Comparison of ENCODE assay signal across 31 mouse cellular contexts in the genomic region with DNA sequence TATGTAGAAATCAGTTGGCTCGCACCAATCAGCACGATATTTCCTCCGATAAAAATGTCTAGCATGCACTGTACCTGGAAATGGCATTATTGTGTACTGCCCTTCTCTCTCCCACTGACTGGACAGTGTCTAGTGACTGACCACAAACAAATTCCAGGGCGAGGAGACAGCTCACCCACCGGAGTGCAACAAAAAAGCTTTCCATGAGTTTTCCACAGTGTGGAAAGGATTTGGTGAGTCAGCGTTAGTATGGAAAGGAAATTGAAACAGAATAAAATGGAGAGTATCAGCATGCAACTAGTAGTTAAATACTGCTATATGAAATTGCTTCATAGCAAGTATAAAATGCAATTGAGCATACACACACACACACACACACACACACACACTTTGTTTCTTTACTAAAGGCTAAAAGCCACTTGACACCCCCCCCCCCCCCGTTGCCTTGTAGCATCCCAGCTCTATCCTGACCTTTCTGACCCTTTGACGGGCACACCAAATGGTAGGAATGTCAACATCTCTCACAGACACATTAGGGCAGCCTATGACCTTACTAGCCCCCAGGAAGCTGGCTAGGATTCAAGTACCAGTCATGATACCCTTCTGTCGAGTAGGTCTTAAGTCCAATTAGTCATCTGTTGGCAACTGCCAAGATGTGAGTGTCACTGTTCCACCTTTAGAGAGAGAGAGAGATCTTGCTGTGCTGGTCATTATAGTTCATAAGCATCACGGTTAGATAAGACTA.
DNase-seq lines count a peak whose midpoint lies in the region; TF ChIP-seq lines count a peak whose summit lies in the region.
"Had no signal": no experiment of that assay in that cellular context is flagged by ENCODE, and none has a peak within 500 bp of the region (broad histone marks: within the 10 kb centered on the region; RNA-seq: fewer than 3 reads in every experiment).

No protein-coding gene starts in this region.

- TF ChIP-seq POLR2A in embryonic fibroblast, embryonic 13.5 days (IDR thresholded peaks at IDR 0.05; ENCODE audit: low read depth, low read length): no peak

- H3K27ac ChIP-seq in embryonic fibroblast, embryonic 13.5 days (ENCODE audit: insufficient read depth, low read length): peak overlapping the region; percentile 23
- no peak overlapping the region for H3K27ac ChIP-seq in forebrain, embryonic 10.5 days
- H3K27ac ChIP-seq: forebrain, embryonic 15.5 days; gastrocnemius, adult 2 months; heart, adult 2 months; hindbrain, embryonic 12.5 days; hindbrain, postnatal 0 days; intestine, embryonic 15.5 days; limb, embryonic 10.5 days; limb, embryonic 15.5 days; liver, embryonic 14.5 days; macrophage; midbrain, embryonic 15.5 days; neural tube, embryonic 12.5 days; stomach, embryonic 15.5 days had no signal

- WGBS in forebrain, embryonic 10.5 days: 83% methylated on average over 10 of the region's 10 CpGs

- H3K36me3 ChIP-seq in forebrain, embryonic 10.5 days (replicated peaks): no peaks in the 10 kb centered on the region
- H3K36me3 ChIP-seq: forebrain, embryonic 15.5 days; G1E; hindbrain, embryonic 12.5 days; intestine, embryonic 15.5 days; limb, embryonic 10.5 days; limb, embryonic 15.5 days; midbrain, embryonic 15.5 days; neural tube, embryonic 12.5 days; stomach, embryonic 15.5 days had no signal

- peaks cover 2% of the 10 kb centered on the region; the same call in 1 of the 2 replicates for H3K4me1 ChIP-seq in embryonic fibroblast, embryonic 13.5 days (ENCODE audit: control insufficient read depth, insufficient read depth, low read length)
- peaks cover 4% of the 10 kb centered on the region; the same call in 1 of the 2 replicates for H3K4me1 ChIP-seq in forebrain, embryonic 10.5 days
- H3K4me1 ChIP-seq: forebrain, embryonic 15.5 days; intestine, embryonic 15.5 days; limb, embryonic 10.5 days; stomach, embryonic 15.5 days had no signal

- H3K4me3 ChIP-seq in embryonic fibroblast, embryonic 13.5 days (ENCODE audit: insufficient read depth, low read length): no peak overlapping the region
- H3K4me3 ChIP-seq in forebrain, embryonic 10.5 days: no peak overlapping the region
- H3K4me3 ChIP-seq: forebrain, embryonic 15.5 days; gastrocnemius, adult 2 months; heart, adult 2 months; hindbrain, embryonic 12.5 days; intestine, embryonic 15.5 days; limb, embryonic 10.5 days; limb, embryonic 15.5 days; midbrain, embryonic 15.5 days; neural tube, embryonic 12.5 days; stomach, embryonic 15.5 days had no signal

- TF ChIP-seq CTCF in embryonic fibroblast, embryonic 13.5 days (IDR thresholded peaks at IDR 0.05; ENCODE audit: borderline replicate concordance, insufficient read depth, low read length): no peak

- H3K9me3 ChIP-seq in forebrain, embryonic 10.5 days: no peaks in the 10 kb centered on the region
- H3K9me3 ChIP-seq: forebrain, embryonic 15.5 days; G1E; hindbrain, embryonic 12.5 days; intestine, embryonic 15.5 days; limb, embryonic 10.5 days; limb, embryonic 15.5 days; midbrain, embryonic 15.5 days; neural tube, embryonic 12.5 days; stomach, embryonic 15.5 days had no signal

- no peaks in the 10 kb centered on the region for H3K27me3 ChIP-seq in forebrain, embryonic 10.5 days (ENCODE audit: poor library complexity, severe bottlenecking)
- H3K27me3 ChIP-seq: forebrain, embryonic 15.5 days; hindbrain, embryonic 12.5 days; intestine, embryonic 15.5 days; limb, embryonic 15.5 days; midbrain, embryonic 15.5 days; neural tube, embryonic 12.5 days; stomach, embryonic 15.5 days had no signal

- peak; percentile 61 for DNase-seq in heart, adult 11 months
- DNase-seq in heart, postnatal 4 days: no peak
- peak; percentile 56 for DNase-seq in 3134 (ENCODE audit: extremely low read depth, insufficient read length, low spot score)
- peak; percentile 34 for DNase-seq in Muller cell, postnatal 12 days (ENCODE audit: inconsistent ontology term)
- DNase-seq in layer of hippocampus, adult 8-10 months (ENCODE audit: low spot score in 2 of 2): no peak
- no peak for DNase-seq in forebrain, embryonic 10.5 days (ENCODE audit: extremely low spot score, low spot score)
- DNase-seq: adrenal gland, postnatal 25 days; cerebellum, adult 18-20 months; cerebellum, postnatal 25 days; gastrocnemius, adult 2 months; gastrocnemius, postnatal 36 days; heart, adult 2 months; heart, postnatal 14 days; kidney, adult 2 months; kidney, postnatal 10 days; layer of hippocampus, adult 9-11 months; lung, adult 2 months; lung, postnatal 10 days had no signal

Comparison
In these comparisons a context has a peak if more than half of its experiments do, and no peak if none do; other contexts are left out.
1. DNase-seq: peak in heart, adult 11 months (single experiment), 3134 (single experiment) and Muller cell, postnatal 12 days (single experiment); none in heart, postnatal 4 days (single experiment), layer of hippocampus, adult 8-10 months (0 of 2) and forebrain, embryonic 10.5 days (single experiment).